Mouse (Mus musculus) hindbrain, embryonic 13.5 days (tissue): Measurements from ENCODE around the gene Phf3. TPM values are rescaled to one million over a fixed set of nuclear protein-coding genes. Genes with fewer than 3 reads are reported as not detected.
"Not testable (repeated sequence)": the region's sequence is repeated elsewhere in the genome, so short reads cannot be mapped to it uniquely, and the experiment has no call there.

Source experiments
- ATAC-seq: fragments of 200-750 bp; cut with Nextera tagmentation; 2 replicates; pipeline ENCODE4 v1.8.0; 2017; ENCODE audit warnings: moderate TSS enrichment; ENCODE audit not compliant: low FRiP score
- H3K27ac ChIP-seq: fragments of 300-500 bp; sonication (generic); 2 replicates; pipeline ENCODE4 v1.5.1; 2015; ENCODE audit warnings: inconsistent platforms, mild to moderate bottlenecking, moderate library complexity
- H3K27me3 ChIP-seq: fragments of 300-500 bp; sonication (generic); 2 replicates; pipeline ENCODE4 v1.6.1; 2015; ENCODE audit warnings: mild to moderate bottlenecking, inconsistent platforms
- H3K36me3 ChIP-seq: fragments of 300-500 bp; sonication (generic); 2 replicates; pipeline ENCODE4 v1.6.1; 2015; ENCODE audit warnings: mild to moderate bottlenecking, inconsistent platforms
- H3K4me1 ChIP-seq: fragments of 300-500 bp; sonication (generic); replicated peaks from 2 replicates; pipeline ENCODE4 v1.6.1; 2015; ENCODE audit warnings: inconsistent platforms
- H3K4me2 ChIP-seq: fragments of 300-500 bp; sonication (generic); 2 replicates; pipeline ENCODE4 v1.6.1; 2015; ENCODE audit warnings: inconsistent platforms, mild to moderate bottlenecking, moderate library complexity
- H3K4me3 ChIP-seq: fragments of 300-500 bp; sonication (generic); 2 replicates; pipeline ENCODE4 v1.5.1; 2015; ENCODE audit warnings: mild to moderate bottlenecking, inconsistent platforms
- H3K9ac ChIP-seq: fragments of 300-500 bp; sonication (generic); 2 replicates; pipeline ENCODE4 v1.6.1; 2015; ENCODE audit warnings: mild to moderate bottlenecking, inconsistent platforms
- H3K9me3 ChIP-seq: fragments of 300-500 bp; sonication (generic); 2 replicates; pipeline ENCODE4 v1.6.1; 2016; ENCODE audit warnings: inconsistent platforms
- WGBS: fragments of 180-500 bp; shearing (Covaris S2); methylation state at CpG from one replicate; pipeline ENCODE4 v1.1.7; 2015; 5-methylcytosine and 5-hydroxymethylcytosine counted together
- polyA plus RNA-seq: library from polyadenylated mRNA; unstranded; fragments of >200 nt; fragmentation: Nextera tagmentation; extraction: Ambion mirVana; gene quantifications from 2 replicates; pipeline ENCODE4 v1.2.1, GENCODE M21; 2015

Phf3 gene
- polyA plus RNA-seq: 40.6 and 42.3 TPM in 2 replicates

GRCm38 (mm10) chr1:30873541-30874260, at the start of gene Phf3:
Phf3 (minus strand) TSS chr1:30873921.
- Histone ChIP-seq H3K9me3 (no peaks in the 10 kb centered on the region), H3K27ac (peak within 1 kb of the TSS; percentile 99), H3K4me2 (peak within 1 kb of the TSS; percentile 63), H3K27me3 (no peaks in the 10 kb centered on the region), H3K4me3 (peak within 1 kb of the TSS; percentile 84), H3K36me3 (no peaks in the 10 kb centered on the region), H3K9ac (peak within 1 kb of the TSS; percentile 96), H3K4me1 (peaks cover 22% of the 10 kb centered on the region)
- peak; percentile 95 for ATAC-seq
- under 1% methylated on average over 62 of the region's 85 CpGs for WGBS

- 95% methylated on average over 3 of the region's 3 CpGs for WGBS
- ATAC-seq: no peak
- no peak overlapping the region for H3K4me2 ChIP-seq
- no peaks in the 10 kb centered on the region for H3K36me3 ChIP-seq
- no peak overlapping the region for H3K27ac ChIP-seq
- H3K9me3 ChIP-seq: peaks cover 21% of the 10 kb centered on the region
- H3K9ac ChIP-seq: no peak overlapping the region
- no peak overlapping the region for H3K4me3 ChIP-seq
- no peaks in the 10 kb centered on the region for H3K27me3 ChIP-seq
- no peaks in the 10 kb centered on the region for H3K4me1 ChIP-seq
Measured at GRCm38 (mm10) chr1:30922237-30922636, 48.5 kb upstream of the Phf3 start.

GRCm38 (mm10) chr1:30921252-30921651, 47.5 kb upstream of the Phf3 start:
- H3K4me3 ChIP-seq: no peak overlapping the region
- no peaks in the 10 kb centered on the region for H3K27me3 ChIP-seq
- peaks cover 21% of the 10 kb centered on the region for H3K9me3 ChIP-seq
- ATAC-seq: no peak
- H3K9ac ChIP-seq: no peak overlapping the region
- H3K4me1 ChIP-seq: no peaks in the 10 kb centered on the region
- no peak overlapping the region for H3K4me2 ChIP-seq
- H3K36me3 ChIP-seq: no peaks in the 10 kb centered on the region
- no peak overlapping the region for H3K27ac ChIP-seq

DNA sequence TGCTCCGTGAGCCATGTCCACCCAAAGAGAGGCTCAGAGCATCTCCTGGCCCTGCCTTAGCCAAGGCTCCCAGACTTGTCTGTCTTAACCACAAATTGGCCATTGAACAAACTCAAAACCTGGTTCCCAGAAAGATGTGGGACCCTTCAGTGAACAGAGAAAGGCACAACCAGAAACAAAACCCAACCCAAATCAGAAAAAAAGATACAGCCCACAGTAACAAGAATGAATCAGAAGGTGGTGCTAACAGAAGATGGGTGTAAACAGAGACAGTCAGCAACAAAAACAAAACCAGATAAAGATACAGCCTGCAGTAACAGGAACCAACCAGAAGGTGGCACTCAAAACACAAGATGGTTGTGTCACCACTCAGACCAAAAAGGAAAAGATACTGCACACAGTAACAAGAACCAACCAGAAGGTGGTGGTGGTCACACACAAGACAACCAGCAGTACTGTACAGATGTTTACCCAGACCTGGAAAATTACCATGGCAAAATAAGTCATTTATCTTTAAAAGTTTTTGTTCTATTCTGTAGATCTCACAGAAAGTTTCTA, 47.0 kb upstream of the Phf3 start:
- H3K9me3 ChIP-seq: peaks cover 21% of the 10 kb centered on the region
- no peak overlapping the region for H3K27ac ChIP-seq
- ATAC-seq: no peak
- no peaks in the 10 kb centered on the region for H3K27me3 ChIP-seq
- H3K4me3 ChIP-seq: no peak overlapping the region
- H3K36me3 ChIP-seq: no peaks in the 10 kb centered on the region
- 97% methylated on average over 1 of the region's 1 CpGs for WGBS
- H3K4me1 ChIP-seq: no peaks in the 10 kb centered on the region
- no peak overlapping the region for H3K4me2 ChIP-seq
- H3K9ac ChIP-seq: no peak overlapping the region

DNA sequence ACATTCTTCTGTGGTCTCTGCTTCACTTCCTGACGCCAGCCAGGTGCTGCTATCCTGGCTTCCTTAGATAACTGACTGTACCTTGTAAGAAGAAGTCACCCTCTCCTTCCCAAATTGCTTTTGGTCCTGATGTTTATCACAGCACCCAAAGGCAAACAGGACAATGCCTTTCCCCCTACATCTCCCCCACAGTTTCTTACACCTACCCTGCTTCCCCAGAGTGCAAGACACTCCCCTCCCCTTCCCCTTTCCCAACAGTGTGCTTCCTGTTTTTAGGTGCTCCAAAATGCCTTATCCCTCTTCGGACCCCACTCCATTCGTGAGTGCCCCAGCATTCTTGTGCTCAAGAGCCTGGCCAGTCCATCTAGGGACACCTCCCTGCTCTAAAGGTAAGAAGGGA, 36.5 kb upstream of the Phf3 start:
- no peak overlapping the region for H3K27ac ChIP-seq

GRCm38 (mm10) chr1:30908797-30909196, 35.1 kb upstream of the Phf3 start:
- H3K9ac ChIP-seq: no peak overlapping the region
- no peaks in the 10 kb centered on the region for H3K9me3 ChIP-seq
- no peaks in the 10 kb centered on the region for H3K4me1 ChIP-seq
- no peaks in the 10 kb centered on the region for H3K36me3 ChIP-seq
- H3K4me2 ChIP-seq: no peak overlapping the region
- ATAC-seq: no peak
- H3K27me3 ChIP-seq: no peaks in the 10 kb centered on the region
- 88% methylated on average over 4 of the region's 4 CpGs for WGBS
- H3K4me3 ChIP-seq: no peak overlapping the region
- no peak overlapping the region for H3K27ac ChIP-seq

More for the DNA sequence above, 36.5 kb upstream of the Phf3 start:
- no peak overlapping the region for H3K9ac ChIP-seq
- H3K27me3 ChIP-seq: no peaks in the 10 kb centered on the region
- ATAC-seq: no peak
- no peaks in the 10 kb centered on the region for H3K36me3 ChIP-seq
- no peaks in the 10 kb centered on the region for H3K9me3 ChIP-seq
- H3K4me3 ChIP-seq: no peak overlapping the region
- H3K4me2 ChIP-seq: no peak overlapping the region
- H3K4me1 ChIP-seq: no peaks in the 10 kb centered on the region
- 80% methylated on average over 3 of the region's 3 CpGs for WGBS

- no peaks in the 10 kb centered on the region for H3K27me3 ChIP-seq
- no peaks in the 10 kb centered on the region for H3K9me3 ChIP-seq
- H3K4me2 ChIP-seq: no peak overlapping the region
- H3K36me3 ChIP-seq: no peaks in the 10 kb centered on the region
- H3K4me1 ChIP-seq: no peaks in the 10 kb centered on the region
- no peak overlapping the region for H3K27ac ChIP-seq
- no peak for ATAC-seq
- WGBS: 91% methylated on average over 3 of the region's 3 CpGs
- no peak overlapping the region for H3K4me3 ChIP-seq
- no peak overlapping the region for H3K9ac ChIP-seq
Measured at GRCm38 (mm10) chr1:30903480-30904218, 29.9 kb upstream of the Phf3 start.

DNA sequence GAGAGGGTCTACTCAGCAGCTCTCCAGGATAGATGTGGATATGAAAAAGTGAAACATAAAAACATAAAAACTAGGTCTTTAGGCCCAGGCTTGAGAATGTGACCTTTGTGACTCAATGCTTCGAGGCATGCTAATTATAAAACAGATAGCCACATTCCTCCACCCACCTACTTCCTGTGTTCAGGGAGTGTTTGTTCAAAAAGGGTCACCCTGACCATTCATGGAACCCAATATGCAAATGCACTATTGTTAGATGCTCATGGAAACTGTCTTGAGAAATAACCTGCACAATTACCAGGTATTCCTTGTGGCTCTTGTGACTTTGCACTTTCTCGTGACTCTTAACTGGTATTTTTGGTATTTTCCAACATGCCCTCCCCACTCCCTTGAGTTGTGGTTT, 25.0 kb upstream of the Phf3 start:
- no peak for ATAC-seq
- Histone ChIP-seq H3K27ac (no peak overlapping the region), H3K36me3 (no peaks in the 10 kb centered on the region), H3K4me1 (no peaks in the 10 kb centered on the region), H3K9ac (no peak overlapping the region), H3K4me2 (no peak overlapping the region), H3K9me3 (no peaks in the 10 kb centered on the region), H3K27me3 (no peaks in the 10 kb centered on the region), H3K4me3 (no peak overlapping the region)
- WGBS: 85% methylated on average over 2 of the region's 2 CpGs

DNA sequence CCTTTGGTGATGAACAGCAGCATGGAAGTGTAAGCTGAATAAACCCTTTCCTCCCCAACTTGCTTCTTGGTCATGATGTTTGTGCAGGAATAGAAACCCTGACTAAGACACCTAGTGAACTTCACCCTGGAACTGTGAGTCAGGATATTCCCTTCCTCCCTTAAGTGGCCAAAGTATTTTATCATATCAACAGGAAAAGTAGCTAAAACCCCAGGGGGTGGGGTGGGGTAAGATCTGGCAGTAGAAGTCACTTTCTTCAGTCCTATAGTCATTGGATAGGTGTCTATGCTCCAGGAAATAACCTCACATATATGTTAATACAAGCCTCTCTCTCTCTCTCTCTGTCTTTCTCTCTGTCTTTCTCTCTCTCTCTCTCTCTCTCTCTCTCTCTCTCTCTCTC, 21.6 kb upstream of the Phf3 start:
- ATAC-seq, H3K36me3 ChIP-seq, H3K9ac ChIP-seq: not testable (repeated sequence)

GRCm38 (mm10) chr1:30883806-30884205, 10.1 kb upstream of the Phf3 start:
- 96% methylated on average over 1 of the region's 1 CpGs for WGBS
- H3K36me3 ChIP-seq, H3K9me3 ChIP-seq, H3K4me2 ChIP-seq, ATAC-seq, H3K9ac ChIP-seq, H3K4me3 ChIP-seq, H3K27me3 ChIP-seq, H3K4me1 ChIP-seq, H3K27ac ChIP-seq: not testable (repeated sequence)

More for the DNA sequence above, 21.6 kb upstream of the Phf3 start:
- not testable (repeated sequence) for H3K4me1 ChIP-seq, H3K4me2 ChIP-seq, H3K27me3 ChIP-seq, H3K9me3 ChIP-seq, H3K4me3 ChIP-seq, H3K27ac ChIP-seq

GRCm38 (mm10) chr1:30875746-30876145, 2.0 kb upstream of the Phf3 start:
- no peak overlapping the region for H3K27ac ChIP-seq
- H3K9me3 ChIP-seq: no peaks in the 10 kb centered on the region
- ATAC-seq: no peak
- no peaks in the 10 kb centered on the region for H3K27me3 ChIP-seq
- no peaks in the 10 kb centered on the region for H3K36me3 ChIP-seq
- no peak overlapping the region for H3K9ac ChIP-seq
- H3K4me2 ChIP-seq: no peak overlapping the region
- H3K4me1 ChIP-seq: peaks cover 16% of the 10 kb centered on the region
- H3K4me3 ChIP-seq: no peak overlapping the region

DNA sequence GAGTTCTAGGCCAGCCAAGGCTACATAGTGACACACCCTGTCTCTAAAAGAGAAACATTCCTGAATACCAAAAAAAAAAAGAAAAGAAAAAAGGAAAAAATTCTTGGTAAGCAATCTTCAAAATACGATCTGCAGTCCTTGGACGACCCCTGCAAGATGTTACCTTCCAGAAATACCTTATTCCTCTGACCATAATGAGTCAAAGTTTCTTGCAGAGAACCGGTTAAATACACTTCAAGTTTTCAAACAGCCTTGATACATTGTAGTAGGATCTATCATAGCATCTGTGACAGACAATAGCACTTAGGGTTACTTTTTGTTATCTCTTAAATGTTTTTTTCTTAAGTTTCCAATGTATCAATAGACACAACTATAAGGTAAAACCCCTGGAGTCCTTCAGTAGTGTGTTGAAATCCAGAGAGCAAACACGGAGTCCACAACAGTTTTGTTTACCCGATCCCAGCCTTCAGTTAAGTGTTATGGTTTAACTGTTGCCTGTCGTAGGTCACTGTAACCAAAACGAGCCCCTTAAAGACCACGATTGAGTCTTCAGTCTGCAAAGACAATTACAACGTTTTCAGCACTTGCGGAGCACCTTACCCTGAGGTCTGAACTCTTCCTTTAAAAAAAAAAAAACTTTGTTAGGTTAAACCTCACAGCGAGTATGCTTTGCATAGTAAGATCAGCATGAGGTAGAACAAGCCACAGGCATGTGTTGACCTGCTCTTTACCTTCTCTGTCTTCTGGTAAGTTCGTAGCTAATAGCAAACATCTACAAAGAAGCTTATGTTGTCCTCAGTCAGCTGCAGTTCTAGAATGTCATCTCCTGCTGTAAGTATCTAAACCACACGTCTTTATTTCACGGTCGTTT, 775 bp upstream of the Phf3 start:
- no peaks in the 10 kb centered on the region for H3K9me3 ChIP-seq
- H3K27me3 ChIP-seq: no peaks in the 10 kb centered on the region
- WGBS: 56% methylated on average over 15 of the region's 15 CpGs
- peak overlapping the region; percentile 63 for H3K4me2 ChIP-seq
- H3K36me3 ChIP-seq: no peaks in the 10 kb centered on the region
- peak overlapping the region; percentile 96 for H3K9ac ChIP-seq
- H3K4me1 ChIP-seq: peaks cover 22% of the 10 kb centered on the region
- peak overlapping the region; percentile 84 for H3K4me3 ChIP-seq
- ATAC-seq: no peak
- peak overlapping the region; percentile 99 for H3K27ac ChIP-seq
